Mouse (Mus musculus) hindbrain, embryonic 16.5 days (tissue): ENCODE measurements around the gene Nenf. TPM values are rescaled to one million over a fixed set of nuclear protein-coding genes. Genes with fewer than 3 reads are reported as not detected.

ENCODE experiments used
- ATAC-seq: fragments of 200-750 bp; cut with Nextera tagmentation; 2 replicates; pipeline ENCODE4 v1.8.0; 2017; ENCODE audit warnings: moderate TSS enrichment, moderate library complexity
- H3K27ac ChIP-seq: fragments of 300-500 bp; sonication (generic); 2 replicates; pipeline ENCODE4 v1.5.1; 2014; ENCODE audit warnings: low read depth, mild to moderate bottlenecking, control low read depth, low read length, moderate library complexity
- H3K27me3 ChIP-seq: fragments of 300-500 bp; sonication (generic); replicated peaks from 2 replicates; pipeline ENCODE4 v1.6.1; 2014; ENCODE audit warnings: low read length; ENCODE audit not compliant: control insufficient read depth, insufficient read depth
- H3K36me3 ChIP-seq: fragments of 300-500 bp; sonication (generic); 2 replicates; pipeline ENCODE4 v1.6.1; 2014; ENCODE audit warnings: mild to moderate bottlenecking, low read length, moderate library complexity, mixed read lengths; ENCODE audit not compliant: control insufficient read depth, insufficient read depth
- H3K4me1 ChIP-seq: fragments of 300-500 bp; sonication (generic); 2 replicates; pipeline ENCODE4 v1.6.1; 2014; ENCODE audit warnings: low read depth, low read length; ENCODE audit not compliant: control insufficient read depth, insufficient read depth
- H3K4me2 ChIP-seq: fragments of 300-500 bp; sonication (generic); 2 replicates; pipeline ENCODE4 v1.6.1; 2014; ENCODE audit warnings: mild to moderate bottlenecking, low read length, control low read depth, moderate library complexity
- H3K4me3 ChIP-seq: fragments of 300-500 bp; sonication (generic); 2 replicates; pipeline ENCODE4 v1.5.1; 2014; ENCODE audit warnings: mild to moderate bottlenecking, low read length, control low read depth, moderate library complexity
- H3K9ac ChIP-seq: fragments of 300-500 bp; sonication (generic); 2 replicates; pipeline ENCODE4 v1.6.1; 2014; ENCODE audit warnings: low read depth, mild to moderate bottlenecking, control low read depth, low read length, moderate library complexity
- H3K9me3 ChIP-seq: fragments of 300-500 bp; sonication (generic); 2 replicates; pipeline ENCODE4 v1.6.1; 2014; ENCODE audit warnings: mild to moderate bottlenecking, low read length, moderate library complexity; ENCODE audit not compliant: control insufficient read depth
- WGBS: fragments of 180-500 bp; shearing (Covaris S2); extraction: QIAGEN DNeasy Blood & Tissue Kit; methylation state at CpG from one replicate; pipeline ENCODE4 v1.1.7; 2014; 5-methylcytosine and 5-hydroxymethylcytosine counted together
- polyA plus RNA-seq: library from polyadenylated mRNA; unstranded; fragments of >200 nt; fragmentation: Nextera tagmentation; extraction: Ambion mirVana; gene quantifications from 2 replicates; pipeline ENCODE4 v1.2.1, GENCODE M21; 2015

Gene Nenf
- polyA plus RNA-seq, 1 experiment from 2014 or later = 149 TPM

DNA sequence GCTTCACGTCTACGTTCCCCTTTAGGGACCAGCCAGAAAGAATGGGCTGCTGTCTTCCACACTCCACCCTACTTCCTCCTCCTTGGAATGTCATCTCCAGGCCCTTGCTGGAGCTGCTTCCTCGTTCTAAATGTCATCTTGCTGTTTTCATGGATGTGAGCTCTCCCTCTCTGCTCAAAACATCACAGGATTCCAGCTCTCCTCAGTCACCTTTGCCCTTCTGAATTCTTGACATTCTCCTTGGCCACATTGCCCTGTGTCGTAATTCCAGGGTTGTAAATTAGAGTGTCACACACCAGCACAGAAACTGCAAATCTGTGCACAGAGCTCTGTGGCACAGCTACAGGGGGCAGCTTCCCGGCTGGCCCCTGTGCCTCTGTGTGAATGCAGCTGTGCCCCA, 50.1 kb downstream of the Nenf start:
- Histone ChIP-seq H3K27me3 (no peaks in the 10 kb centered on the region), H3K4me3 (no peak overlapping the region), H3K36me3 (no peaks in the 10 kb centered on the region), H3K9ac (no peak overlapping the region), H3K4me2 (no peak overlapping the region), H3K27ac (no peak overlapping the region), H3K9me3 (no peaks in the 10 kb centered on the region), H3K4me1 (no peaks in the 10 kb centered on the region)
- no peak for ATAC-seq
- WGBS = 46% methylated on average over 5 of the region's 5 CpGs

DNA sequence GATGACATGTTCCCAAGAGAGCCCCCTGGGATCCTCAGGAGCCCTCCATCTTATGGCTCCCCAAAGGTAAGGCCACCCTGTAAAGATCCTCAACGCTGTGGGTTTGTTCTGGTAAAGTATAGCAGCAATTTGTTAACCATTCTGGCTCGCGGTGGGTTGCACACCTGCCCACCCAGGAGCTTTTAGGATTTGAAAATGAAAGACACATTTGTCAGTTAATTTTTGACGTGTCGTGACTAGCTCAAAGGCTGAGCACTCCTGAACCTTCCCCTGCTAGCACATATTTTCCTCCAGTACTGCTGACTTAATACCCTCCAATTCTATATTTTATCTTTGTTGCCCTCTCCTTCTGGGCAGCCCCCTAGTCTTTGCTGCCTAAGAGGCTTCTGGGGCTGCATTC, 50.8 kb downstream of the Nenf start:
- no peak for ATAC-seq

DNA sequence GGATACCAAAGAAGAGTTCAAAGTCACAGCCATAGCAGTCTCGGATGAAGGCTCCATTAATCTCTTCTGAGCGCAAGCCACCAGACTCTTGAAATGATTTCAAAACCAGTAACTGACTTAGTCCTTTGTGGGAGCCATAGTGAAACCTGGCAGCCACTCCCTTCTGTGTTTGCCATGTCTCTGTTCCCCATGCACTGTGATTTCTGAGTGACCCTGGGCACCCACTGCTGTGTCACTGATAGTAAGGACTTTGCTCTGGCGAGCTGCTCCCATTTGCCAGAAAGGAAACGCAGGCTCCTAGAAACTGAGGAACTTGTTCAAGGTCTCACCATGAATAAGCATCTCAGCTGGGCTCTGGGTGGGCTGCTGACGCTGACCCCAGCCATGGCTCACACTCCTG, 54.5 kb downstream of the Nenf start:
- Histone ChIP-seq H3K27me3 (no peaks in the 10 kb centered on the region), H3K4me1 (no peaks in the 10 kb centered on the region; the same call in 1 of the 2 replicates), H3K27ac (no peak overlapping the region), H3K4me2 (no peak overlapping the region), H3K9ac (no peak overlapping the region), H3K36me3 (no peaks in the 10 kb centered on the region), H3K4me3 (no peak overlapping the region), H3K9me3 (no peaks in the 10 kb centered on the region)
- no peak for ATAC-seq
- WGBS = 92% methylated on average over 5 of the region's 5 CpGs

More for the DNA sequence above, 50.8 kb downstream of the Nenf start:
- no peak overlapping the region for H3K4me3 ChIP-seq
- no peaks in the 10 kb centered on the region for H3K27me3 ChIP-seq
- 83% methylated on average over 5 of the region's 5 CpGs for WGBS
- no peak overlapping the region for H3K9ac ChIP-seq
- H3K4me1 ChIP-seq = no peaks in the 10 kb centered on the region
- no peak overlapping the region for H3K27ac ChIP-seq
- H3K4me2 ChIP-seq = no peak overlapping the region
- no peaks in the 10 kb centered on the region for H3K36me3 ChIP-seq
- no peaks in the 10 kb centered on the region for H3K9me3 ChIP-seq

DNA sequence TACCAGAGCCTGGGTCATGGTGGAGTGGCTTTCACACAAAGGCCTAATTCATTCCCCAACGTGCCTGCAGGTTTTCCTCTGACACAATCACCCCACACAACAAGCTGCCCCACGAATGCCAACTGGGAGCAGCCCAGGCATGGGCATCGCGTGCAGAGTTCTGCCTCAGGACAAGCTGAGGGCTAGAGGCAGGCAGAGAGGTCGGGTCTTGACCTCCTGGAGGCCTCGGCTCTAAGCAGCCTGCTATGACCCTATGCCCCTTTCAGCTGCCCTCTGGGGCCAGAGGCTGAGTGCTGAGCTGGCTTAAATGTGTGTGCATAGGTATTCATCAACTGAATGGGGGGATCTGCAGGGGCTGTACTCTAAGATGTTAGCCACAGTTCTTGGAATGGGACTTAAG, 56.1 kb downstream of the Nenf start:
- no peak overlapping the region for H3K4me3 ChIP-seq
- H3K9ac ChIP-seq = no peak overlapping the region
- no peaks in the 10 kb centered on the region for H3K36me3 ChIP-seq
- H3K4me1 ChIP-seq = no peaks in the 10 kb centered on the region; the same call in 1 of the 2 replicates
- WGBS = 22% methylated on average over 6 of the region's 6 CpGs
- H3K27me3 ChIP-seq = no peaks in the 10 kb centered on the region
- no peaks in the 10 kb centered on the region for H3K9me3 ChIP-seq
- no peak for ATAC-seq
- no peak overlapping the region for H3K27ac ChIP-seq
- H3K4me2 ChIP-seq = no peak overlapping the region

DNA sequence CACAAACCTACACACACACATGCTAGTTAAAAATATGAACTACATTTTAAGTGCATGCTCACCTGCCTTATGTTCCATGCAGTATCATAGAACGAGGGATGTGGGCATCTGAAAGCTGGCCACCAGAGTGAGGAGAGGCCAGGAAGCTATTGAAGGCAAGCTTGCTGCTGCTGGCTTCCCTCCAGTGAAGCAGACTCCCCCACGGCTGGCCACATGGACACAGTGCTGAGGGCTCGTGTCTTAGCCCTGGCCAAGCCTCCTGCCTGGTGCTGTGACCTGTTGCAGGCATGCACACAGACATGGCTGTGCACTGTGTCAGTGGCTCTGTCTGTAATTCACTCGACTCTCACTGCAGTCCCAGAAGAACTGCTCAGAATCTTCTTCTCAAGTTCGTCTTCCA, 58.3 kb downstream of the Nenf start:
- no peaks in the 10 kb centered on the region for H3K27me3 ChIP-seq
- no peak overlapping the region for H3K27ac ChIP-seq
- no peaks in the 10 kb centered on the region; the same call in 1 of the 2 replicates for H3K4me1 ChIP-seq
- H3K4me2 ChIP-seq = no peak overlapping the region
- 68% methylated on average over 5 of the region's 5 CpGs for WGBS
- no peaks in the 10 kb centered on the region for H3K9me3 ChIP-seq
- no peaks in the 10 kb centered on the region for H3K36me3 ChIP-seq
- H3K4me3 ChIP-seq = no peak overlapping the region
- no peak for ATAC-seq
- no peak overlapping the region for H3K9ac ChIP-seq

DNA sequence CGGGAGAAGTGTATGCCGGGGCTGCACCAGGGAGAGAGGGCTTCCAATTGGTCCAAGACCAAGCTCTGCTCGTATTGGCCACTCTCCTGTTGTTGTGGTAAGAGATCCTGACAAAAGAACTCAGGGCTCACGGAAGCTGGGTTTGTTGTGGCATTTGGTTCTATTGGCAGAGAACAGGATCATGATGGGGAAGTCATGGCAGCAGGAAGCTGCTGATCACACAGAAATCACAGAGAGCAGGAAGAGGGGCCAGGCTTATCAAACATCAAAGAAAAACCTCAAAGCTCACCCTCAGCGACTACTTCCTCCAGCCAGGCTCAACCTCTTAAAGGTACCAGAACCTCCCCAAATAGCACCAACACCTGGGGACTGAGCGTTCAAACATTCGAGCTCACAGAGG, 58.9 kb downstream of the Nenf start:
- no peak for ATAC-seq
- 34% methylated on average over 7 of the region's 7 CpGs for WGBS

DNA sequence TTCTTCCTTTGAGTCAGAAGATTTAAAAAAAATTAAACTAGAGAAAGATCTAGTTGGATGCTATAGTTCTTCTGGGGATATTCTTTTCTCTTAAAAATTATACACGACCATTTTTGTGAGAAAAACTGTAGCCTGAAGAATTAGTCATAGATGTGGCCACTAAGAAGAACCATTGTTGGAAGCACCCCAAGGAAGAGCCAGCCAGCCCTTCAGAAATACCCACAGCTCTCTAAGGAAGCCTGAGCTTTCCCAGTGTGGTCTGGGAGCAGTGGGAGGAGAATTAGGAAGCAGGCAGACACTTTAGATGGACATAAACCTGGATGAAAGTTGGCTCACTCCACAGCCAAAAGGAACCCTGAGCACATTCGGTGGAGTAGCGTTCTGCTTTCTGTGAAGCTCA, 59.5 kb downstream of the Nenf start:
- H3K4me1 ChIP-seq = no peaks in the 10 kb centered on the region; the same call in 1 of the 2 replicates
- no peak overlapping the region for H3K4me3 ChIP-seq
- no peak overlapping the region for H3K27ac ChIP-seq
- ATAC-seq = no peak
- 73% methylated on average over 3 of the region's 3 CpGs for WGBS
- H3K36me3 ChIP-seq = no peaks in the 10 kb centered on the region
- H3K27me3 ChIP-seq = no peaks in the 10 kb centered on the region
- no peak overlapping the region for H3K4me2 ChIP-seq
- no peak overlapping the region for H3K9ac ChIP-seq
- H3K9me3 ChIP-seq = no peaks in the 10 kb centered on the region

More for the DNA sequence above, 58.9 kb downstream of the Nenf start:
- no peaks in the 10 kb centered on the region for H3K36me3 ChIP-seq
- H3K4me2 ChIP-seq = no peak overlapping the region
- no peaks in the 10 kb centered on the region for H3K9me3 ChIP-seq
- no peaks in the 10 kb centered on the region for H3K27me3 ChIP-seq
- H3K4me3 ChIP-seq = no peak overlapping the region
- no peaks in the 10 kb centered on the region; the same call in 1 of the 2 replicates for H3K4me1 ChIP-seq
- H3K27ac ChIP-seq = no peak overlapping the region
- H3K9ac ChIP-seq = no peak overlapping the region

DNA sequence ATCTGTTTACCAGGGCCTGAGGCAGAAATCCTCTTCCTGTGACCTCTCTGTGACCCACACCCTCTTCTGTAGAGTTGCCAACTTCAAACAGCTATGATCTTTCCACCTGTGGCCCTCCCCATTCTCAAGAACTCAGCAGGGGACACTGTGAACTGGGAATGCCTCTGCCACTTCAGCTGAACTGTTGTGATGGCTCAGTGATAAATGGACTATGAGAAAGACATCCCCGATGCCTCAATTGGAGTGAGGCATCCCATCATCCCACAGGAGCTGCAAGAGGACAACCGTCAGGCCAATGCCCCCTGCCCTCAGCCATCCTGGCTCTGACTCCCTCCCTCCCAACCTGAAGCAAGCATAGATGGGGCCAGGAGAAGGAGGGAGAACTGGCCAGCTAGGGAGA, 60.0 kb downstream of the Nenf start:
- Histone ChIP-seq H3K4me3 (no peak overlapping the region), H3K4me2 (no peak overlapping the region), H3K4me1 (no peaks in the 10 kb centered on the region; the same call in 1 of the 2 replicates), H3K27me3 (no peaks in the 10 kb centered on the region), H3K27ac (no peak overlapping the region), H3K9ac (no peak overlapping the region), H3K36me3 (no peaks in the 10 kb centered on the region), H3K9me3 (no peaks in the 10 kb centered on the region)
- no peak for ATAC-seq
- 32% methylated on average over 2 of the region's 2 CpGs for WGBS

DNA sequence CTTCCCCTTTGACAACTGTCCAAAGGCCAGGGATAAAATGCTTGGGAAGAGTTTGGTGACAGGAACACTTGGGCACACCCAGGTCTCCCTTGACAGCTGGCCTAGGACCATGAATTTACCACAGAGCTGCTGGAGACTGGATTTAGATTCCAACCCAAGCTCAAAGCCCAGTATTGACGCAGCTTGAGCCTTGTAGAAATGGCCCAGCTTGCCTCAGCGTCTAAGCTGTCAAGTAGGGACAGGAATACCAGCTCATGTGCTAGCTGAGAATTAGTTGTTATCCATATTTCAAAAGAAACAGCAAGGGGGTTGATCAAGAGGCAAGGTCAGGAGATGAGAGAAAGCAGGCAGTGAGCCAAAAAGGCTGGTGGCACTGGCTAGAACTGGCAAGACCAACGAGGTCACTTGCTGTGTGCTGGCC, 60.6 kb downstream of the Nenf start:
- no peaks in the 10 kb centered on the region for H3K9me3 ChIP-seq
- no peaks in the 10 kb centered on the region for H3K27me3 ChIP-seq
- H3K27ac ChIP-seq = no peak overlapping the region
- H3K9ac ChIP-seq = no peak overlapping the region
- no peak overlapping the region for H3K4me2 ChIP-seq
- no peak for ATAC-seq
- H3K4me1 ChIP-seq = no peaks in the 10 kb centered on the region; the same call in 1 of the 2 replicates
- H3K4me3 ChIP-seq = no peak overlapping the region
- H3K36me3 ChIP-seq = no peaks in the 10 kb centered on the region
- WGBS = 75% methylated on average over 3 of the region's 3 CpGs
